Mouse (Mus musculus) E14TG2a.4 (cell line): ENCODE data around the gene Btbd18.

Experiments used
- CTCF ChIP-seq: conservative IDR thresholded peaks from 2 replicates; pipeline ENCODE4 v1.5.1; 2014; ENCODE audit warnings: low read length
- NANOG ChIP-seq: IDR thresholded peaks from 2 replicates; pipeline ENCODE4 v1.6.1; 2014; ENCODE audit warnings: borderline replicate concordance, low read length, mixed read lengths
- POU5F1 ChIP-seq: IDR thresholded peaks from 2 replicates; pipeline ENCODE4 v1.6.1; 2014; ENCODE audit warnings: low read length, borderline replicate concordance

DNA sequence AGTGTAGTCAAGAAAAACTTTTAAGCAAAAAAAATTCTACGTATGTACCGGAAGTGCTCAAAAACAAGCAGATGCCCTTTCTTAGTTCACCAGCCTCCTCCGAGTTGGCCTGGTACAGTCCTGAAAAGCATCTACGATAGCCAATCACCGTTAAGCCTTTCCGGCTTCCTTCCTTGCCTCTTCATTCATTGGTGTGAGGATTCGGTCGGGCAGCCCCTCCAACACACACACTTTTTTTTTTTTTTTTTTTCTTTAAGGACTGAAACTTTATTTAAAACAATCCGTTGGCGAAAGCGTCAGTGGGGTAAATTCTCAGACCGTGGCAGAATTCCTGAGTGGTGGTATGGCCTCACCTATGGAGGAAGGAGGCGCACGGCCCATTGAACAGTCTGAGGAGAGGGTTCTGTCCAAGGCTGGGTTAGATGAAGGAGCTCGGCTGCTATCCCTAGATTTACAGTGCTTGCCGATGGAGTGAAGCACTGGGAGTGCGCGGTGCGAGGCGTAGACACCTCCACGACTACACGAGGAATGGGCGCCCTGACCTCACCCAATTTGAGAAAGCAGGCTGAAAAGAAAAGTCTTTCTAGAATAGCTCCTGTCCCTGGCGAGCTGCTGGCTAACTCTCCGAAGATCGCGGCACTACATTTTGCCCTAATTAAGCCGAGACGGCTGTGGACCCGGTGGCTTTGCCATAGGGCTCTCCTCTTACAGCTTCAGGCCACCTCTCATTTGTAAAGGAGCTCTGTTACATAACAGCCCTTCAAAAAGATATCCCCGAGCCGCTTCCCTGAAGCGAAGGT is 56.9 kb downstream of the Btbd18 start:
- TF ChIP-seq CTCF (no peak), NANOG (no peak), POU5F1 (no peak)
